ENCODE assay signal across 8 mouse cellular contexts in genomic region chr14:47188848-47189634, GRCm38 (mm10). TPM values are rescaled to one million over a fixed set of nuclear protein-coding genes. Genes with fewer than 3 reads are reported as not detected.
DNase-seq lines count a peak whose midpoint lies in the region; ATAC-seq lines count a peak whose summit lies in the region.

Gch1 (minus strand) TSS chr14:47189413.

- peaks cover 19% of the 10 kb centered on the region for H3K27me3 ChIP-seq in hindbrain, embryonic 15.5 days

- no peaks in the 10 kb centered on the region for H3K36me3 ChIP-seq in hindbrain, embryonic 15.5 days

- peak; percentile 58 for DNase-seq in NIH3T3 (ENCODE audit: low read depth)
- peak; percentile 69 to 78 for DNase-seq in cerebellum, postnatal 25 days
- peak; percentile 59 to 65 for DNase-seq in frontal cortex, postnatal 36 days (ENCODE audit: low spot score in 2 of 2)
- DNase-seq in left cerebral cortex, adult 18-20 months (ENCODE audit: low spot score in 2 of 2) = peak; percentile 68 to 75
- DNase-seq in lung, postnatal 4 days = peak; percentile 85 to 86
- DNase-seq in retina, postnatal 7 days (ENCODE audit: low read depth, low spot score) = peak; percentile 33
- DNase-seq in urinary bladder, adult 18-20 months (ENCODE audit: low spot score in 2 of 2) = peak; percentile 68 to 85

- no peaks in the 10 kb centered on the region for H3K9me3 ChIP-seq in hindbrain, embryonic 15.5 days

- peak; percentile 93 for ATAC-seq in hindbrain, embryonic 15.5 days (ENCODE audit: low FRiP score, low read depth)

- H3K4me1 ChIP-seq in hindbrain, embryonic 15.5 days (replicated peaks) = peaks cover 6% of the 10 kb centered on the region

- no peak within 1 kb of the TSS for H3K27ac ChIP-seq in hindbrain, embryonic 15.5 days (replicated peaks)

- peak within 1 kb of the TSS; percentile 75 for H3K4me3 ChIP-seq in hindbrain, embryonic 15.5 days

- peak within 1 kb of the TSS; percentile 99 for H3K4me2 ChIP-seq in hindbrain, embryonic 15.5 days

- H3K9ac ChIP-seq in hindbrain, embryonic 15.5 days = peak within 1 kb of the TSS; percentile 56

- WGBS in hindbrain, embryonic 15.5 days = under 1% methylated on average over 68 of the region's 68 CpGs

RNA-seq across cellular contexts. Expression of gene Gch1, which starts in this region (rescaled TPM):
- polyA plus RNA-seq in hindbrain, embryonic 15.5 days (2015; fragmentation: Nextera tagmentation; extraction: Ambion mirVana) = 4.9 and 5.9 TPM in 2 replicates
- total RNA-seq in left cerebral cortex, adult 18-20 months (2021) = under 1 TPM; 0.80 to 0.91 TPM

Comparison
In these comparisons a context has a peak if more than half of its experiments do, and no peak if none do; other contexts are left out.
1. Peak in DNase-seq in left cerebral cortex, adult 18-20 months; RNA of the gene not detected or under 1 TPM.
2. DNase-seq: peak in every context shown above with its lines; median percentile 86 in lung, postnatal 4 days; 76 in urinary bladder, adult 18-20 months; 74 in cerebellum, postnatal 25 days; 72 in left cerebral cortex, adult 18-20 months; 62 in frontal cortex, postnatal 36 days; 58 in NIH3T3; 33 in retina, postnatal 7 days.